Mouse (Mus musculus): ENCODE measurements around the gene Nudt1. TPM values are rescaled to one million over a fixed set of nuclear protein-coding genes. Genes with fewer than 3 reads are reported as not detected.

Nudt1 gene
- 14.2 and 18.4 TPM in 2 replicates for polyA plus RNA-seq (2012; rRNA removed; ENCODE audit: low replicate concordance)

DNA sequence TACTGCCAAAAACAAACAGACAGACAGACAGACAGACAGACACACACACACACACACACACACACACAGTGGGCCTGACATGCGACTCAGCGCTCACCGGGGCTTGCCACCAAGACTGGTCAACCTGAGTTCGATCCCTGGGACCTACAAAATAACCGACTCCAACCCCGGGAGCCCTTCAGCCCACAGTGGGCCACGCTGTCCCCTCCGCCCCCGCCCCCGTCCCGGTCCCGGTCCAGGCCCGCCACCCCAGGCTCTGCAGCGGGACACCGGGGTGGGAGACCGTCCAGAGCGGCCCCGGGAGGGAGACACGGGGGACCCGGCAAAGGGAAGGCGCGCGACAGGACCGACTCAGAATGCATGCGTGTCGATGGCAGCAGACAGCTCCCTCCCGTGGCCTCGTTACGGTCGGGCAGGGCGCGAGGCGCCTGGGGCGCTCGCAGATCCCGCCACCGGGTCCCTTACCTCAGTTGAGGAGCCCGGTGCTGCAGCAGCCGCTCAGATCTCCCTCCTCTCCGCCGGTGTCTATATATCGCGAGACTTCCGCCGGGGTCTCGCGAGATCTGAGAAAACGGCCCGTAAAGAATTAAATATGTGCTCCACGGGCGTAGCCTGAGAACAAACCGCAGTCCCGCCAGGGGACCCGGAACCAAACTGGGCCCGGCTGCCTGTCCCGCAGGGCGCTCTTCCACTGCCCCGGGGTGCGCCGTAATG lies at the start of gene Nudt1, which contains the start of gene Mad1l1:
Gene Nudt1, plus strand, starts transcription at position 615 of the 714 bp plus-strand sequence.
Gene Mad1l1, minus strand, starts transcription at position 511 of the 714 bp plus-strand sequence.

DNA sequence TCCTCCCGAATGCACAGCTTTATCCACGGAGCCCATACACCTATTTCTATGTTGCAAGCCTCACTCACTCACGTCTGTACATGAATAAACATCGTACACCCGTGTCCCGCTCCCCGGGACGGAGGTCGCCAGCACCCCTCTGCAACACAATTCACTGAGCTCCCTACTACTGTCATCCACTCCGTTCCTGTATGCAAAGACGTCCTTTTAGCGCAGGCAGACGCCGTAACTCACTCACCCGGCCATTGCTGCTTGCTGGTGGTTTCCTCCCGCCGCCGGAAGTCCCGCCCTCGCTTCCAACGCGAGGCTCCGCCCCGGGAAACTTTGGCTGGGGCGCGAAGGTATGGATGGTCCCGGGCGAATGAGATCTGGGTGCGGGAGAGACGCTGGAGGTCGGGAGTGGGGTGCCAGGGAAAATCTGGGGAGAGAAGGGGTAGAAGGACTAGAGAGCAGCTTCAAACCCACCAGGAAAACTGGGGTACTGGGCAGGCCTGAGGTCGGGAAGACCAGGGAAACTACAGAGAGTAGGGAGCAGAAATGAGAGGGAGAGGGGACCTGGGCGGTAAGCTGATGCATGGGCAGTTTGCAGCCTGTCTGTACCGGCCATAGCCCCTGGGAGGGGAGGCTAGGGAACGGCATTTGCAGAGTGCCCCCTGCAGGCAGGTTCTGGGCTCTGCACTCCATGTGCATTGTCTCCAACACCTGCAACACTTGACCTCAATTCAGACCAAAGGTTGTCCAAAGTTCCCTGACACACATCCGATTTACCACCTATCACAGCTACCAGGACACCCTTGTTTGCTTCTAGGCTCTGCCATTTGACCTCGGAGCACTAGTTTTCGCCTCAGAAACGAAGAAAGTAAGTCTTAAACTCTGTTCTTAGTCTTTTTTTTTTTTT lies 10.4 kb downstream of the Nudt1 start, which contains the start of gene Mrm2:
Gene Mrm2, minus strand, starts transcription at position 284 of the 898 bp plus-strand sequence.

Other genes starting within 250 kb of the Nudt1 start
- gene Mad1l1, start 104 bp upstream of the Nudt1 start, polyA plus RNA-seq (2012; rRNA removed; ENCODE audit: low replicate concordance), result 14.6 and 26.1 TPM in 2 replicates
- 10.9 and 12.2 TPM in 2 replicates for gene Mrm2, start 10.2 kb downstream of the Nudt1 start, polyA plus RNA-seq (2012; rRNA removed; ENCODE audit: low replicate concordance)
- gene Snx8, start 67.6 kb downstream of the Nudt1 start, polyA plus RNA-seq (2012; rRNA removed; ENCODE audit: low replicate concordance), result 24.0 and 26.9 TPM in 2 replicates
- 81.0 and 126 TPM in 2 replicates for gene Eif3b, start 97.7 kb downstream of the Nudt1 start, polyA plus RNA-seq (2012; rRNA removed; ENCODE audit: low replicate concordance)
- 0.04 TPM in 1 of 2 replicates, not detected in the other for gene Gm4869, start 124.0 kb downstream of the Nudt1 start, polyA plus RNA-seq (2012; rRNA removed; ENCODE audit: low replicate concordance)
- gene Chst12, start 183.9 kb downstream of the Nudt1 start, polyA plus RNA-seq (2012; rRNA removed; ENCODE audit: low replicate concordance), result 59.1 and 104 TPM in 2 replicates
- gene Grifin, start 243.4 kb downstream of the Nudt1 start, polyA plus RNA-seq (2012; rRNA removed; ENCODE audit: low replicate concordance), result not detected in 2 replicates